Mouse (Mus musculus) lung, postnatal 0 days (tissue): ENCODE measurements around the gene Kdm4b.

Experiments used
- CTCF ChIP-seq: IDR thresholded peaks from 2 replicates; pipeline ENCODE4 v1.5.1; 2016; ENCODE audit warnings: antibody characterized with exemption, mild to moderate bottlenecking
- EP300 ChIP-seq: IDR thresholded peaks from 2 replicates; pipeline ENCODE4 v1.6.1; 2016; ENCODE audit warnings: antibody characterized with exemption, mild to moderate bottlenecking, control low read depth

GRCm38 (mm10) chr17:56393889-56394288 is 68.0 kb downstream of the Kdm4b start:
- no peak for TF ChIP-seq CTCF
- TF ChIP-seq EP300: no peak
